Mouse (Mus musculus) neural tube, embryonic 15.5 days (tissue): ENCODE data around the gene Plcb1. TPM values are rescaled to one million over a fixed set of nuclear protein-coding genes. Genes with fewer than 3 reads are reported as not detected.

Source experiments
- ATAC-seq: fragments of 200-750 bp; cut with Nextera tagmentation; 2 replicates; pipeline ENCODE4 v1.8.0; 2017; ENCODE audit warnings: mild to moderate bottlenecking, moderate TSS enrichment, moderate library complexity; ENCODE audit not compliant: low FRiP score
- H3K27ac ChIP-seq: fragments of 300-500 bp; sonication (generic); replicated peaks from 2 replicates; pipeline ENCODE4 v1.5.1; 2015; ENCODE audit warnings: mild to moderate bottlenecking, inconsistent platforms
- H3K27me3 ChIP-seq: fragments of 300-500 bp; sonication (generic); replicated peaks from 2 replicates; pipeline ENCODE4 v1.6.1; 2015; ENCODE audit warnings: inconsistent platforms
- H3K36me3 ChIP-seq: fragments of 300-500 bp; sonication (generic); 2 replicates; pipeline ENCODE4 v1.6.1; 2015; ENCODE audit warnings: inconsistent platforms
- H3K4me1 ChIP-seq: fragments of 300-500 bp; sonication (generic); 2 replicates; pipeline ENCODE4 v1.6.1; 2015; ENCODE audit warnings: inconsistent platforms
- H3K4me2 ChIP-seq: fragments of 300-500 bp; sonication (generic); 2 replicates; pipeline ENCODE4 v1.6.1; 2015; ENCODE audit warnings: inconsistent platforms, mild to moderate bottlenecking, moderate library complexity
- H3K4me3 ChIP-seq: fragments of 300-500 bp; sonication (generic); replicated peaks from 2 replicates; pipeline ENCODE4 v1.5.1; 2015; ENCODE audit warnings: mild to moderate bottlenecking, inconsistent platforms
- H3K9ac ChIP-seq: fragments of 300-500 bp; sonication (generic); replicated peaks from 2 replicates; pipeline ENCODE4 v1.6.1; 2015; ENCODE audit warnings: mild to moderate bottlenecking, inconsistent platforms
- H3K9me3 ChIP-seq: fragments of 300-500 bp; sonication (generic); replicated peaks from 2 replicates; pipeline ENCODE4 v1.6.1; 2016; ENCODE audit warnings: inconsistent platforms
- WGBS: fragments of 180-500 bp; shearing (Covaris S2); methylation state at CpG from one replicate; pipeline ENCODE4 v1.1.7; 2015; ENCODE audit warnings: mixed read lengths; 5-methylcytosine and 5-hydroxymethylcytosine counted together
- polyA plus RNA-seq: library from polyadenylated mRNA; unstranded; fragments of >200 nt; fragmentation: Nextera tagmentation; extraction: Ambion mirVana; gene quantifications from 2 replicates; pipeline ENCODE4 v1.2.1, GENCODE M21; 2015

Plcb1 gene
- polyA plus RNA-seq, 1 experiment from 2014 or later = 81.5 TPM

GRCm38 (mm10) chr2:134800226-134800625 is 14.4 kb downstream of the Plcb1 start:
- no peak overlapping the region for H3K4me2 ChIP-seq
- H3K9me3 ChIP-seq = no peaks in the 10 kb centered on the region
- no peak overlapping the region for H3K9ac ChIP-seq
- WGBS = 78% methylated on average over 1 of the region's 1 CpGs
- H3K4me1 ChIP-seq = no peaks in the 10 kb centered on the region; the same call in 1 of the 2 replicates
- no peak for ATAC-seq
- H3K27ac ChIP-seq = no peak overlapping the region
- no peak overlapping the region for H3K4me3 ChIP-seq
- no peaks in the 10 kb centered on the region for H3K27me3 ChIP-seq
- no peaks in the 10 kb centered on the region for H3K36me3 ChIP-seq

DNA sequence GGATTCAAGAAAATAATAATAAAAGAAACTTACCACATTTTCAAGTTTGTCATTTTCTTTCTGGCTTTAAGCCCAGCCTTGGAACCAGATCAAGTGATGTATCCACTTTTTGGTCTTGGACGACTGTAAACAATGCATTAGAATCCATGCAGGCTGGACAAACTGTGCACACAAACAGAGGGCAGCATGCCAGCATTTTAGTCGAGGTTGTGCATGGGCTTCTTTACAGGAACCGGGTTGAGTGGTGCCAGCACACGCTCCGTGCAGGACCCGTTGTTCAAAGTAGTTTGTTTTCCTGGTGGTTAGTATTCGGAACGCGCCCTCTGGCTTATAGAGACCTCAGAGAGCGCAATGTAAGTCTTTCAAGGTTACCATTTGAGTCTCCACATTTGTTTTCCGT is 30.5 kb downstream of the Plcb1 start:
- Histone ChIP-seq H3K9ac (no peak overlapping the region), H3K9me3 (no peaks in the 10 kb centered on the region), H3K4me1 (peaks cover 8% of the 10 kb centered on the region; the same call in 1 of the 2 replicates), H3K27ac (no peak overlapping the region), H3K27me3 (no peaks in the 10 kb centered on the region), H3K4me2 (no peak overlapping the region), H3K4me3 (no peak overlapping the region), H3K36me3 (no peaks in the 10 kb centered on the region)
- 71% methylated on average over 11 of the region's 11 CpGs for WGBS
- no peak for ATAC-seq

DNA sequence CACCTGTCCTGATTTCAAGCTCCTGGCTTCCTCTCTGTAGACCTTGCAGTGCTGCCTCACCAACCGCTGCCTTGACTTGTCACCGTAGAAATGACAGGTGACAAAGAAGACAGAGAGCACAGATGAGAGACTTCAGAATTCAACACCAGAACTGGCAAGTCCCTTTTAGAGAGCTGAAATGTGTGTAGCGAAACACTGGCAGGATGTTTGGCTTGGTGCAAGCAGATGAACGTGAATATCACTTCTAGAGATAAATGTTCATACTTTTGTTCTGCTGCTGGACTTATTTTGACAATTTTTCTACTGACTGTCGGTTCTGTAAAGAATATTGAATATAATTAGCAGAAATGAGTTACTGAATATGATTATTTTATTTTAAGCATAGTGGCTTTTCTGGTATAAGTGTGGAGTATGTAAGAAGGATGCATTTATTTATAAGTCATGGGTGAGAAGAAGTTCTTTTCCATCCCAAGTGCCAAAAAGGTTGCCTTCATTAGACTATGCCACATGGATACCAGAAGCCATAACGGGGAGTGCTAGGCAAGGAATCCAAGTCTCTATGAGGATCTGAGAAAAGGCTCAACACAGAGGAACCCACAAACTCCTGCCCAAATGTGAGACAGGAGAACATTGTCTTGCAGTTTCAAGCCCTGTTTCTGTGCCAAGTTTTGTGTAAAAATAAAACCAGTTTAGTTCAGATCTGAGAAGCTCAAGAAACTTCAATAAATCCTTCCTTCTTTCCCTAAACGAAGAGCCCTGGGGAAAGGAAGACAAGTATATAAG is 31.4 kb downstream of the Plcb1 start:
- Histone ChIP-seq H3K4me3 (no peak overlapping the region), H3K27ac (no peak overlapping the region), H3K9me3 (no peaks in the 10 kb centered on the region), H3K4me2 (no peak overlapping the region), H3K36me3 (no peaks in the 10 kb centered on the region), H3K27me3 (no peaks in the 10 kb centered on the region), H3K9ac (no peak overlapping the region), H3K4me1 (peaks cover 5% of the 10 kb centered on the region; the same call in 1 of the 2 replicates)
- no peak for ATAC-seq
- WGBS = 90% methylated on average over 7 of the region's 7 CpGs

DNA sequence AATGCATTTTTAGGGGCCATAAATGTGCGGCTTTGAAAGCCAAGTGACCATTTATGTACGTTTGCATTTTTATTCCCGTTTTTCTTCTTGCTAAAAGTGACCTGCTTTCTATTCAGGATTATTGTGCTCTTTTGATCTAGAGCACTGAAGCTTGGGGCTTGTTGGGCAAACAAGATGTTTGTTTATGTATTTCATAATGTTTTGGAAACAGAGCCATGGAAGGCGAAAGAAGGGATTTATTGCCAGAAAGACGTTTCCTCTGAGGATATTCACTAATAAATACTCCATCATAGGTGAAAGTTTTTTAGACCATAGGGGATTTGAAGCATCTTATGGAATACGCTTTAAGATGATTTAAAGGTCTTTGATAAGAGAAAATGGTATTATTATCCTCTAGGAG is 35.3 kb downstream of the Plcb1 start:
- Histone ChIP-seq H3K27me3 (no peaks in the 10 kb centered on the region), H3K4me3 (no peak overlapping the region), H3K9ac (no peak overlapping the region), H3K4me1 (peaks cover 11% of the 10 kb centered on the region), H3K9me3 (no peaks in the 10 kb centered on the region), H3K27ac (no peak overlapping the region), H3K36me3 (no peaks in the 10 kb centered on the region), H3K4me2 (no peak overlapping the region)
- no peak for ATAC-seq
- WGBS = 51% methylated on average over 6 of the region's 6 CpGs

- no peaks in the 10 kb centered on the region for H3K9me3 ChIP-seq
- H3K4me3 ChIP-seq = no peak overlapping the region
- peak overlapping the region; percentile 22; the same call in 1 of the 2 replicates for H3K4me2 ChIP-seq
- H3K4me1 ChIP-seq = peaks cover 21% of the 10 kb centered on the region
- H3K27ac ChIP-seq = peak overlapping the region; percentile 78
- H3K27me3 ChIP-seq = no peaks in the 10 kb centered on the region
- no peak overlapping the region for H3K9ac ChIP-seq
- peak; percentile 76 for ATAC-seq
- no peaks in the 10 kb centered on the region for H3K36me3 ChIP-seq
- 10% methylated on average over 7 of the region's 7 CpGs for WGBS
Observed at GRCm38 (mm10) chr2:134825645-134826044, 39.8 kb downstream of the Plcb1 start.

DNA sequence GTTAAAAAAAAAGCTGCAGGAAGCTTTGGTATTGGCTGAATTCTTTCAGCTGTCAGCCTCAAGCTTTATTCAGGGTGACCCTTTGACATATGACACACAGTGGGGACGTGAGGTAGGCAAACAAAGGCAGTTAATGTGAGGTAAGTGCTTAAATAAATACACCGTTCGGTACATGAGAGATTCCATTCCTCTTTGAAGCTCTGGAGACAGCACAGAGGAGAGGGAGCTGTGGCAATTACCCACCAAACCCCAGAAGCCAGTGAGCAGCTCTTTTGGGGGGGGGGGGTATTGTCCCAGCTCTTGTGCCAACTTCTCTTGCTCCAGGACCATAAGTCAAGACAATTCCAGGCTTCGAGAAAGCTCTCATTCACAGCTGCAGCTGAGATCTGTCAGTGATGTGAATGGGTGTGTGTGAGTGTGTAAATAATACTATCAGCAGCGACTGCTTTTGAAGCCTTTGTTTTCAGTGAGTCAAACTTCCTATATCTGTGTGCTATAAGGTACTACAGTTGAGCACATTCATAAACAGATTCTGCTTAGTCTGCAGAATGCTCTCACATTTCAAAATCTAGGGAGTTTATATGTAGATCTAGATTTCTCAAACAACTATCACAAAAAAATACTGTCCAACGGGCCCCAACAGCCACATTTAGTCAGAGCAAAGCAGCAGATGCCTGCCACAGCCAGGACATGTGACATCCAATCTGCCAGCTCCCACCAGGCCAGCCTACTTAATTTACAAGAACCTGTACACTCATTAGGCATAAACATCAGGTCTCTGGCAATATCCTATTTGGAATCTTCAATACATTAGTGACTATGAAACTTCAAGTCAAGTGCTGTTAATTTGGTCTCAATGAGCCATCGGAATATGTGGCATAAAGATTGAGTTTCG is 40.5 kb downstream of the Plcb1 start:
- peaks cover 21% of the 10 kb centered on the region for H3K4me1 ChIP-seq
- no peaks in the 10 kb centered on the region for H3K36me3 ChIP-seq
- H3K27me3 ChIP-seq = no peaks in the 10 kb centered on the region
- H3K9ac ChIP-seq = no peak overlapping the region
- H3K9me3 ChIP-seq = no peaks in the 10 kb centered on the region
- peak; percentile 60 for ATAC-seq
- peak overlapping the region; percentile 78 for H3K27ac ChIP-seq
- 21% methylated on average over 8 of the region's 8 CpGs for WGBS
- 0 out of 2 replicates have a peak overlapping the region, but pooled peaks have one; percentile 22 for H3K4me2 ChIP-seq
- no peak overlapping the region for H3K4me3 ChIP-seq

GRCm38 (mm10) chr2:134827778-134828487 is 42.1 kb downstream of the Plcb1 start:
- 74% methylated on average over 3 of the region's 3 CpGs for WGBS
- H3K4me3 ChIP-seq = no peak overlapping the region
- H3K4me1 ChIP-seq = peaks cover 23% of the 10 kb centered on the region
- no peak for ATAC-seq
- H3K36me3 ChIP-seq = no peaks in the 10 kb centered on the region
- no peaks in the 10 kb centered on the region for H3K9me3 ChIP-seq
- H3K27me3 ChIP-seq = no peaks in the 10 kb centered on the region
- no peak overlapping the region for H3K27ac ChIP-seq
- no peak overlapping the region for H3K4me2 ChIP-seq
- H3K9ac ChIP-seq = no peak overlapping the region

DNA sequence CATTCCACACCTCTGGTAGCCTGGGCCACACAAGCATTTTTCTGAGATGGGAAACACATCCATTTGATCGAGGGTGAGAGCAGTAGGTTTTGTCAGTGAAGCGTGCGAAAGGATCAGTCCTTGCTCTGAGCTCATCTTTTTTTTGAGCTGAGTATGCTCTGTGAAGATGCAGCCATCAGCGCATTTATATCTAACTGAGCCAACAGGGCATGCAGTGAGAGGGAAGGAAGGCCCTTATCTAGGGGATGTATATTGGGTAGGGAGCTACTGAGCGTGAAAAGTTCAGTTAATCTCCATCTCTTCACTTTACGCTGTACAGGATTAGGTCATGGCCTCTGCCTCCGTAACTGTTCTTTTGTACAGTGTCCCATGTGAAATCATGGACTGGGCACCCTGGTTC is 46.0 kb downstream of the Plcb1 start:
- no peak for ATAC-seq
- H3K4me3 ChIP-seq = no peak overlapping the region
- H3K9ac ChIP-seq = no peak overlapping the region
- 84% methylated on average over 7 of the region's 7 CpGs for WGBS
- H3K27ac ChIP-seq = no peak overlapping the region
- no peaks in the 10 kb centered on the region for H3K27me3 ChIP-seq
- H3K36me3 ChIP-seq = no peaks in the 10 kb centered on the region
- no peak overlapping the region for H3K4me2 ChIP-seq
- H3K4me1 ChIP-seq = 0 out of 2 replicates have a peak, but pooled peaks cover 8% of the 10 kb centered on the region
- no peaks in the 10 kb centered on the region for H3K9me3 ChIP-seq

DNA sequence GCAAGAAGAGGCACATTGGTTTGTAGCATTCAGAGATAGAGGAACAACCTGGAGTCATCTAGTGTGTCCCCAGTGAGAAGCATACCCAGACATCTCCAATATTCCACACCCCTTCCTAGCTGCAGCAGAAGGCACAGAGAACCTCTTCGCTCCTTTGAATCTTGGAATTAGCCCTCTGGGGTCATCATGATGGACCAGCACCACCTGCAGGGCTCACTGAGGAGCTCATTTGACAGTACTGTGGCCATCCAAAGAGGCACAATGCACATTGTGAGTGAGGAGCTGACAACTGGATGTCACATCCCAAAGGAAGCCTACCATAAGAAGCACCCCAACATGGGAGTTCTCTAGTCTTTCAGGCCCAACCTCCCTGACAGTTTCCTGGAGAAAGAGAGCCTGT is 50.2 kb downstream of the Plcb1 start:
- Histone ChIP-seq H3K36me3 (no peaks in the 10 kb centered on the region), H3K27ac (no peak overlapping the region), H3K4me1 (0 out of 2 replicates have a peak, but pooled peaks cover 3% of the 10 kb centered on the region), H3K27me3 (no peaks in the 10 kb centered on the region), H3K4me2 (no peak overlapping the region), H3K9ac (no peak overlapping the region), H3K9me3 (no peaks in the 10 kb centered on the region), H3K4me3 (no peak overlapping the region)
- 67% methylated on average over 1 of the region's 1 CpGs for WGBS
- ATAC-seq = no peak

DNA sequence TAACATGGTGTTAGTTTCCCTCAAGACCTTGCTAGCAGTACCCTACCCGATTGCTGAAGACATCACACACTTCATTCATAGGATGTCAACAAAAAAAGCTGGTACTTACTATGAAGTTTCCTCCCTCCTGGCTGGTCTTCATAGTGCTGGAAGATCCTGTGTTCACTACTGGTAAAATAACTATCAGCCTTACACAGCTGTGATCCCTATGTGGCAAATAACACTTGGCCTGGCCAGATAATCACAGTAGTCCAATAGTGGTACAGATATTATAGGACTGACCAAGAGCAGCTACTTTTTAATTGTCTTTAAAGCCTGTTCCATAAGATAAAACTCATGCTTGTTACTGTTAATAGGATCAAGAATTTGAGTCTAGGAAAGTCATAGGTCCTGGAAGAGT is 52.3 kb downstream of the Plcb1 start:
- Histone ChIP-seq H3K4me3 (no peak overlapping the region), H3K9ac (no peak overlapping the region), H3K27ac (no peak overlapping the region), H3K4me1 (no peaks in the 10 kb centered on the region), H3K36me3 (no peaks in the 10 kb centered on the region), H3K27me3 (no peaks in the 10 kb centered on the region), H3K9me3 (no peaks in the 10 kb centered on the region), H3K4me2 (no peak overlapping the region)
- no peak for ATAC-seq
- WGBS = 90% methylated on average over 1 of the region's 1 CpGs

DNA sequence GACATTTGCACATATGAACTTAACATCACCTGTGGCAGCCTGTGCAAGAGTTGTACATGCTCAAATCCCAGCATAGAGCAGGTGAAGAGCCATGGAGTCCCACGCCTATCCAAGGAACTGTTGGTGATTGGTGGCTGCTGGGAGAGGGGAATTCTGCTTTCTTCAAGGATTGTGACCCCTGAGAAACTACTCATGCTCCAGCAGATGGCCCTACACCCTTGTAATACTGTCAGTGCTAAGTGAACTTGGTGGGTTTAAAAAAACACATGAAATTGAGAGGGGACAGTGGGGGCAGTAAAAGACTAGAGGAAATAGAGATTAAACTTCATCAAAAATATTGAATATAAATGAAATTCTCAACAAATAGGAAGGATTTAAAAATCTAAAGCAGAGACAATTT is 53.0 kb downstream of the Plcb1 start:
- WGBS = 81% methylated on average over 1 of the region's 1 CpGs
- H3K9me3 ChIP-seq = no peaks in the 10 kb centered on the region
- H3K27me3 ChIP-seq = no peaks in the 10 kb centered on the region
- no peak overlapping the region for H3K9ac ChIP-seq
- H3K27ac ChIP-seq = no peak overlapping the region
- H3K36me3 ChIP-seq = no peaks in the 10 kb centered on the region
- no peak overlapping the region for H3K4me2 ChIP-seq
- no peaks in the 10 kb centered on the region for H3K4me1 ChIP-seq
- no peak for ATAC-seq
- no peak overlapping the region for H3K4me3 ChIP-seq
